Mouse (Mus musculus) spleen, postnatal 36 days (tissue): Measurements from ENCODE around the gene Olfr1082.
"Not testable (repeated sequence)": the region's sequence is repeated elsewhere in the genome, so short reads cannot be mapped to it uniquely, and the experiment has no call there.

ENCODE experiments used
- DNase-seq, 2 experiments: peaks; one replicate each; pipeline ENCODE4 v3.0.0; 2022; ENCODE audit warnings: low spot score in 2 of 2, mixed read lengths in 1 of 2

Olfr1082 gene

DNA sequence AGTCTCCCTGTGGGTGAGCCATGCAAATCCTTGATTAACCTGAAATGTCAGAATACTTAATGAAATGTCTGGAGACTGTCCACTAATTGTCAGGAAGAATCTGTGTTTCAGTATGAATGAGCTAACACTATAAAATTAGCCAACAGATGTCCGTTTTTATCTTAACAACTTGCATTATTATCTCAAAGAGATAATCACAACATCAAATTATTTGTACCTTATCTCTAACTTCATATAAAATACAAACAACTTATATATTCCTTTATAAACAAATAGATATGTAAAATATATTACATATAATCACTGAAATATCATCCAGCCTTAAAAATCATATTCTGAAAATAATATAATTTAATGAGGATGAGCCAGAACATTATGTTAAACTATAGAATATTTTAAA lies at the start of gene Olfr1082:
Olfr1082 (minus strand) TSS at position 101 of the 400 bp plus-strand sequence.
- DNase-seq: not testable (repeated sequence)

DNA sequence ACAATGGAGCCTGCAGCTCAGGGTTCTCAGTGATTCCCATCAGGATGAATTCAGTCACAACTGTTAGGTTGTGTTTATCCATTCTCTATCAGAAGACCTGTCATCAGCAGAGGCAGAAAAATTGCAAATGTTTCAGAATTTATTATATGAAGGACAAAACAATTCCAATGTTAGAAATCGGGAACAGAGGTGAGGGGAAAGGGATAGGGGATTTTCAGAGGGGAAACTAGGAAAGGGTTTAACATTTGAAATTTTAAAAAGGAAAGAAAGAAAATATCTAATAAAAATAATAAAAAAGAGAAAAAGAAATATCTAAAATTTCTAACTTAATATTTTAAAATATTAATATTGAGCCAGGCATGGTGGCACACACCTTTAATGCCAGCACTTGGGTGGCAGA lies 40.9 kb upstream of the Olfr1082 start, which contains the start of gene Olfr1084:
Olfr1084 (minus strand) TSS at position 101 of the 400 bp plus-strand sequence.
- not testable (repeated sequence) for DNase-seq

DNA sequence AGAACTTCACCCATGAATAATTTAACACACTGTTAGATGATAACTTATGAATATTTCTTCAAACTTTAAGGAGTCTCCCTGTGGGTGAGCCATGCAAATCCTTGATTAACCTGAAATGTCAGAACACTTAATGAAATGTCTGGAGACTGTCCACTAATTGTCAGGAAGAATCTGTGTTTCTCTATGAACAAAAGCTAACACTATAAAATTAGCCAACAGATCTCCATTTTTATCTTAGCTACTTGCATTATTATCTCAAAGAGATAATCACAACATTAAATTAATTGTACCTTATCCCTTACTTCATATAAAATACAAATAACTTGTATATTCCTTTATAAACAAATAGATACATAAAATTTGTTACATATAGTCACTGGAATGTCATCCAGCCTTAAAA lies 40.6 kb downstream of the Olfr1082 start, which contains the start of gene Olfr1080:
Olfr1080 (minus strand) TSS at position 101 of the 400 bp plus-strand sequence.
- DNase-seq: not testable (repeated sequence)
